Mouse (Mus musculus) intestine, embryonic 14.5 days (tissue): Measurements from ENCODE around the gene Pccb. TPM values are rescaled to one million over a fixed set of nuclear protein-coding genes. Genes with fewer than 3 reads are reported as not detected.

Source experiments
- ATAC-seq: fragments of 200-750 bp; cut with Nextera tagmentation; replicated peaks from 2 replicates; pipeline ENCODE4 v1.8.0; 2017; ENCODE audit warnings: low read depth, moderate number of reproducible peaks, moderate TSS enrichment, moderate library complexity; ENCODE audit not compliant: low FRiP score, low TSS enrichment
- DNase-seq: peaks from one replicate; pipeline ENCODE4 v3.0.0-alpha.2; 2018; ENCODE audit warnings: low spot score
- H3K27ac ChIP-seq: fragments of 300-500 bp; sonication (generic); 2 replicates; pipeline ENCODE4 v1.5.1; 2014; ENCODE audit warnings: low read depth, mild to moderate bottlenecking, control low read depth
- H3K27me3 ChIP-seq: fragments of 300-500 bp; sonication (generic); replicated peaks from 2 replicates; pipeline ENCODE4 v1.6.1; 2014; ENCODE audit warnings: low read length, control low read depth; ENCODE audit not compliant: control insufficient read depth, insufficient read depth
- H3K36me3 ChIP-seq: fragments of 300-500 bp; sonication (generic); 2 replicates; pipeline ENCODE4 v1.6.1; 2014; ENCODE audit warnings: low read length, control low read depth; ENCODE audit not compliant: control insufficient read depth, insufficient read depth
- H3K4me1 ChIP-seq: fragments of 300-500 bp; sonication (generic); replicated peaks from 2 replicates; pipeline ENCODE4 v1.6.1; 2014; ENCODE audit warnings: low read length, control low read depth, mixed read lengths; ENCODE audit not compliant: control insufficient read depth, insufficient read depth
- H3K4me2 ChIP-seq: fragments of 300-500 bp; sonication (generic); 2 replicates; pipeline ENCODE4 v1.6.1; 2014; ENCODE audit warnings: low read length
- H3K4me3 ChIP-seq: fragments of 300-500 bp; sonication (generic); 2 replicates; pipeline ENCODE4 v1.5.1; 2014; ENCODE audit warnings: low read depth, low read length, control low read depth, mixed read lengths
- H3K9ac ChIP-seq: fragments of 300-500 bp; sonication (generic); 2 replicates; pipeline ENCODE4 v1.6.1; 2014; ENCODE audit warnings: mild to moderate bottlenecking, low read length
- H3K9me3 ChIP-seq: fragments of 300-500 bp; sonication (generic); 2 replicates; pipeline ENCODE4 v1.6.1; 2016; ENCODE audit warnings: low read length, control low read depth; ENCODE audit not compliant: control insufficient read depth
- WGBS: fragments of 180-500 bp; shearing (Covaris S2); extraction: QIAGEN DNeasy Blood & Tissue Kit; methylation state at CpG from one replicate; pipeline ENCODE4 v1.1.7; 2014; 5-methylcytosine and 5-hydroxymethylcytosine counted together
- polyA plus RNA-seq: library from polyadenylated mRNA; unstranded; fragments of >200 nt; fragmentation: Nextera tagmentation; extraction: Ambion mirVana; gene quantifications from 2 replicates; pipeline ENCODE4 v1.2.1, GENCODE M21; 2014

The Pccb gene
- polyA plus RNA-seq, 1 experiment from 2014 or later: 24.7 TPM

- 97% methylated on average over 5 of the region's 5 CpGs for WGBS
- DNase-seq (no peak), ATAC-seq (no peak)
- H3K4me2 ChIP-seq: no peak overlapping the region
- no peak overlapping the region for H3K9ac ChIP-seq
- H3K4me3 ChIP-seq: no peak overlapping the region
- H3K27me3 ChIP-seq: no peaks in the 10 kb centered on the region
- peaks cover 6% of the 10 kb centered on the region; the same call in 1 of the 2 replicates for H3K9me3 ChIP-seq
- H3K36me3 ChIP-seq: peaks cover 22% of the 10 kb centered on the region; the same call in 1 of the 2 replicates
- no peak overlapping the region for H3K27ac ChIP-seq
- no peaks in the 10 kb centered on the region for H3K4me1 ChIP-seq
Observed at GRCm38 (mm10) chr9:100987006-100987405, 47.7 kb downstream of the Pccb start.

GRCm38 (mm10) chr9:100984381-100985310, 50.1 kb downstream of the Pccb start:
- no peak overlapping the region for H3K4me2 ChIP-seq
- no peak overlapping the region for H3K27ac ChIP-seq
- no peak for DNase-seq
- H3K9ac ChIP-seq: no peak overlapping the region
- H3K4me3 ChIP-seq: no peak overlapping the region
- WGBS: 94% methylated on average over 25 of the region's 25 CpGs
- no peaks in the 10 kb centered on the region for H3K27me3 ChIP-seq
- peaks cover 17% of the 10 kb centered on the region; the same call in 1 of the 2 replicates for H3K36me3 ChIP-seq
- no peak for ATAC-seq
- H3K4me1 ChIP-seq: no peaks in the 10 kb centered on the region
- peaks cover 6% of the 10 kb centered on the region; the same call in 1 of the 2 replicates for H3K9me3 ChIP-seq

- no peak overlapping the region for H3K9ac ChIP-seq
- no peak overlapping the region for H3K4me3 ChIP-seq
- no peaks in the 10 kb centered on the region for H3K9me3 ChIP-seq
- H3K27me3 ChIP-seq: no peaks in the 10 kb centered on the region
- WGBS: 90% methylated on average over 7 of the region's 7 CpGs
- DNase-seq: no peak
- no peak overlapping the region for H3K4me2 ChIP-seq
- peaks cover 12% of the 10 kb centered on the region; the same call in 1 of the 2 replicates for H3K36me3 ChIP-seq
- H3K4me1 ChIP-seq: no peaks in the 10 kb centered on the region
- no peak for ATAC-seq
- H3K27ac ChIP-seq: no peak overlapping the region
Observed at GRCm38 (mm10) chr9:100982786-100983185, 51.9 kb downstream of the Pccb start.

- H3K4me3 ChIP-seq: no peak overlapping the region
- no peak for ATAC-seq
- H3K4me2 ChIP-seq: no peak overlapping the region
- 49% methylated on average over 5 of the region's 5 CpGs for WGBS
- no peak overlapping the region for H3K9ac ChIP-seq
- no peaks in the 10 kb centered on the region for H3K27me3 ChIP-seq
- no peaks in the 10 kb centered on the region for H3K9me3 ChIP-seq
- no peaks in the 10 kb centered on the region for H3K4me1 ChIP-seq
- DNase-seq: no peak
- H3K27ac ChIP-seq: no peak overlapping the region
- H3K36me3 ChIP-seq: peaks cover 6% of the 10 kb centered on the region; the same call in 1 of the 2 replicates
Observed at GRCm38 (mm10) chr9:100979260-100979659, 55.4 kb downstream of the Pccb start.

- Histone ChIP-seq H3K4me3 (no peak overlapping the region), H3K36me3 (peaks cover 6% of the 10 kb centered on the region; the same call in 1 of the 2 replicates), H3K4me2 (no peak overlapping the region), H3K9ac (no peak overlapping the region), H3K27me3 (no peaks in the 10 kb centered on the region), H3K4me1 (no peaks in the 10 kb centered on the region), H3K27ac (no peak overlapping the region), H3K9me3 (no peaks in the 10 kb centered on the region)
- ATAC-seq (no peak), DNase-seq (no peak)
- WGBS: 95% methylated on average over 5 of the region's 5 CpGs
Observed at GRCm38 (mm10) chr9:100978666-100979065, 56.0 kb downstream of the Pccb start.

GRCm38 (mm10) chr9:100969461-100969860, 65.2 kb downstream of the Pccb start:
- DNase-seq: no peak
- Histone ChIP-seq H3K4me2 (no peak overlapping the region), H3K9ac (no peak overlapping the region), H3K4me1 (no peaks in the 10 kb centered on the region), H3K36me3 (no peaks in the 10 kb centered on the region), H3K9me3 (no peaks in the 10 kb centered on the region), H3K4me3 (no peak overlapping the region), H3K27ac (no peak overlapping the region), H3K27me3 (no peaks in the 10 kb centered on the region)
- no peak for ATAC-seq
- WGBS: 90% methylated on average over 2 of the region's 2 CpGs

- no peak for ATAC-seq
- 77% methylated on average over 4 of the region's 4 CpGs for WGBS
Observed at GRCm38 (mm10) chr9:100964106-100964505, 70.6 kb downstream of the Pccb start.

GRCm38 (mm10) chr9:100963428-100963912, 71.2 kb downstream of the Pccb start:
- ATAC-seq (no peak), DNase-seq (no peak)
- 63% methylated on average over 1 of the region's 1 CpGs for WGBS
- Histone ChIP-seq H3K9me3 (no peaks in the 10 kb centered on the region), H3K4me2 (no peak overlapping the region), H3K27ac (no peak overlapping the region), H3K4me1 (no peaks in the 10 kb centered on the region), H3K4me3 (no peak overlapping the region), H3K9ac (no peak overlapping the region), H3K36me3 (peaks cover 10% of the 10 kb centered on the region; the same call in 1 of the 2 replicates), H3K27me3 (no peaks in the 10 kb centered on the region)

More at GRCm38 (mm10) chr9:100964106-100964505, 70.6 kb downstream of the Pccb start:
- no peak for DNase-seq
- Histone ChIP-seq H3K4me3 (no peak overlapping the region), H3K27ac (no peak overlapping the region), H3K4me1 (no peaks in the 10 kb centered on the region), H3K9ac (no peak overlapping the region), H3K4me2 (no peak overlapping the region), H3K9me3 (no peaks in the 10 kb centered on the region), H3K36me3 (0 out of 2 replicates have a peak, but pooled peaks cover 5% of the 10 kb centered on the region), H3K27me3 (no peaks in the 10 kb centered on the region)
